Mouse (Mus musculus): Measurements from ENCODE around the gene Inava. TPM values are rescaled to one million over a fixed set of nuclear protein-coding genes. Genes with fewer than 3 reads are reported as not detected.
A peak's percentile ranks its signal among the peaks of the same experiment; 100 is the strongest.

The Inava gene
- polyA plus RNA-seq, 1 experiment from 2014 or later = 2.0 TPM

- Histone ChIP-seq H3K27me3 (replicated peaks) (no peaks in the 10 kb centered on the region), H3K9ac (replicated peaks) (no peak overlapping the region), H3K27ac (replicated peaks) (no peak overlapping the region), H3K4me3 (replicated peaks) (no peak overlapping the region), H3K9me3 (replicated peaks) (no peaks in the 10 kb centered on the region), H3K4me1 (peaks cover 59% of the 10 kb centered on the region), H3K36me3 (no peaks in the 10 kb centered on the region), H3K4me2 (peak overlapping the region; percentile 26; the same call in 1 of the 2 replicates)
- 34% methylated on average over 11 of the region's 11 CpGs for WGBS
- no peak for ATAC-seq (ENCODE audit: low FRiP score)
Observed at GRCm38 (mm10) chr1:136230201-136230600, 3.9 kb downstream of the Inava start.

GRCm38 (mm10) chr1:136229040-136229373 lies 5.1 kb downstream of the Inava start:
- H3K27ac ChIP-seq (replicated peaks) = no peak overlapping the region
- H3K9me3 ChIP-seq (replicated peaks) = no peaks in the 10 kb centered on the region
- no peaks in the 10 kb centered on the region for H3K36me3 ChIP-seq
- no peaks in the 10 kb centered on the region for H3K27me3 ChIP-seq (replicated peaks)
- H3K9ac ChIP-seq (replicated peaks) = no peak overlapping the region
- peaks cover 55% of the 10 kb centered on the region for H3K4me1 ChIP-seq
- ATAC-seq (ENCODE audit: low FRiP score) = no peak
- no peak overlapping the region for H3K4me2 ChIP-seq
- H3K4me3 ChIP-seq (replicated peaks) = no peak overlapping the region
- 13% methylated on average over 6 of the region's 6 CpGs for WGBS

- Histone ChIP-seq H3K4me2 (no peak overlapping the region), H3K36me3 (no peaks in the 10 kb centered on the region), H3K9ac (replicated peaks) (no peak overlapping the region), H3K4me1 (peaks cover 50% of the 10 kb centered on the region), H3K9me3 (replicated peaks) (no peaks in the 10 kb centered on the region), H3K27ac (replicated peaks) (no peak overlapping the region), H3K27me3 (replicated peaks) (no peaks in the 10 kb centered on the region), H3K4me3 (replicated peaks) (no peak overlapping the region)
- WGBS = 4% methylated on average over 13 of the region's 13 CpGs
- 0 out of 2 replicates have a peak, but pooled peaks have one; percentile 6 for ATAC-seq (ENCODE audit: low FRiP score)
Observed at GRCm38 (mm10) chr1:136228328-136229039, 5.6 kb downstream of the Inava start.

DNA sequence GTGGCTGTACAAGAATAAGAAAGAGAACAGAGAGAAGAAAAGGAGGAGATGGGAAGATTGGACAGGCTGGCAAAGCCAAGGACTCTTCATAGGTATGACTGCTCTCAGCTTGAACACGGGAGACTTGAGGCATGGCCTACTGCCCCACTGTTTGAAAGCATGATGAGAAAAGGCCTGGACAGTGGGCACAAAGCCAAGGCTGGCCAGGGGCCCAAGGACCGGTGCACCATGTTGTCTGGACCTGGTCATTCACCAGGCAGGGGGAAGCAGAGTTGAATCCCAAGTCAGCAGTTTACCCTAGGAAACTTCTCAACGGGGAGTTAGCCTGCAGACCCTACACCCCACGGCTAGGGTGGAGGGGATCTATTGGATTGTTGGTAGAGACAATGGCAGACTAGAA lies 6.2 kb downstream of the Inava start:
- H3K4me2 ChIP-seq = no peak overlapping the region
- H3K4me3 ChIP-seq (replicated peaks) = no peak overlapping the region
- H3K9me3 ChIP-seq (replicated peaks) = no peaks in the 10 kb centered on the region
- no peaks in the 10 kb centered on the region for H3K36me3 ChIP-seq
- H3K27me3 ChIP-seq (replicated peaks) = no peaks in the 10 kb centered on the region
- no peak overlapping the region for H3K9ac ChIP-seq (replicated peaks)
- H3K27ac ChIP-seq (replicated peaks) = no peak overlapping the region
- H3K4me1 ChIP-seq = peaks cover 44% of the 10 kb centered on the region
- ATAC-seq (ENCODE audit: low FRiP score) = no peak
- WGBS = 51% methylated on average over 4 of the region's 4 CpGs

DNA sequence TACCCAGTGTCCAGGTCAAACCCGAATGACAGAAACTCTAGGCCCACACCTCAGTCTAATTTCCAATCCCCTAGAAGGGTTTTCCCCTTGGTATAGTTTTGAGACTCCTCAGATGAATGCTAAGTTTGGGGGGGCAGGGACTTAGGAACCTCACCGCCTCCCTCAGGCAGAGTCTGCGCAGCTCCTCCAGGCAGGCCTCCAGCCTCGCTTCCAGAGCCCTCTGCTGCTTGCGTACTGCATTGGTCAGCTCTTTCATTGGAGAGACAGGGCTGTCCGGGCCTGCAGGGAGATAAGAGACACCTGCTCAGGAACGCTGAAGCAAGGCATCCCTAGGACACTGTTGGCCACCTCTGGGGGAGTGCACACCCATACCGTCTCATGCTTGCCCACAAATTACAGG lies 7.4 kb downstream of the Inava start:
- ATAC-seq (ENCODE audit: low FRiP score) = no peak

GRCm38 (mm10) chr1:136225846-136226245 lies 8.2 kb downstream of the Inava start:
- no peaks in the 10 kb centered on the region for H3K9me3 ChIP-seq (replicated peaks)
- no peak overlapping the region for H3K27ac ChIP-seq (replicated peaks)
- H3K27me3 ChIP-seq (replicated peaks) = no peaks in the 10 kb centered on the region
- no peaks in the 10 kb centered on the region for H3K36me3 ChIP-seq
- WGBS = 87% methylated on average over 8 of the region's 8 CpGs
- H3K4me1 ChIP-seq = peaks cover 26% of the 10 kb centered on the region
- no peak for ATAC-seq (ENCODE audit: low FRiP score)
- H3K4me3 ChIP-seq (replicated peaks) = no peak overlapping the region
- H3K9ac ChIP-seq (replicated peaks) = no peak overlapping the region
- no peak overlapping the region for H3K4me2 ChIP-seq

More for the DNA sequence above, 7.4 kb downstream of the Inava start:
- H3K4me2 ChIP-seq = no peak overlapping the region
- H3K9me3 ChIP-seq (replicated peaks) = no peaks in the 10 kb centered on the region
- no peaks in the 10 kb centered on the region for H3K27me3 ChIP-seq (replicated peaks)
- no peak overlapping the region for H3K27ac ChIP-seq (replicated peaks)
- H3K36me3 ChIP-seq = no peaks in the 10 kb centered on the region
- H3K9ac ChIP-seq (replicated peaks) = no peak overlapping the region
- peaks cover 32% of the 10 kb centered on the region for H3K4me1 ChIP-seq
- WGBS = 97% methylated on average over 8 of the region's 8 CpGs
- H3K4me3 ChIP-seq (replicated peaks) = no peak overlapping the region

DNA sequence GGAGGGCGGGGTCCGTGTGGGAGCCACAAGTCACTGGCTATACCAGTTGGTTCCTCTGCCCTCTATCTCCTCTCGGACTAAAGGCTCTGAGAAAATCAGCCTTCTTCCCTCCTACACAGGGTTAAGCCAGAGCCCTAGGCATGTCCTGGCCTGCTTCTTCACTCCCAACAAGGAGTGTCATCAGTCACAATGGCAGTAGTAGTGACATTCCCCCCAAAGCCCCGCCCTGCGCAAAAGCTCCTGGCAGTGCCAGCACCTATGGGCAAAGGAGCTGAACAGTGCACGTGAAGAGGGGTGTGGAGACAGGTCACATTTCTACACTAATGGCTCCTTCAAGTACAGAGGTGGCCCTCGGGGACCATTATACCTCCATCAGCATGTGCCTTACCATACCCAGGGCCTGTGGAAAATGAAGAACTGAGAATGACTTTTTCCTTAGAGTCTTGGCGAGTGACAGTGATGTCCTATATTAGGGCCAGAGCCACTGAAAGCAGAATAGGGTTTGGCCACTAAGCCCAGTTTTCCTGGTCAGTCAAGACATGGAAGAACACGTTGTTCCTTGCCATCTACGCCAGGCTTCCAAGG lies 10.2 kb downstream of the Inava start:
- Histone ChIP-seq H3K9ac (replicated peaks) (no peak overlapping the region), H3K27me3 (replicated peaks) (no peaks in the 10 kb centered on the region), H3K36me3 (no peaks in the 10 kb centered on the region), H3K4me3 (replicated peaks) (no peak overlapping the region), H3K4me1 (peaks cover 19% of the 10 kb centered on the region), H3K27ac (replicated peaks) (no peak overlapping the region), H3K9me3 (replicated peaks) (no peaks in the 10 kb centered on the region), H3K4me2 (no peak overlapping the region)
- 89% methylated on average over 10 of the region's 10 CpGs for WGBS
- ATAC-seq (ENCODE audit: low FRiP score) = no peak

GRCm38 (mm10) chr1:136222386-136222785 lies 11.7 kb downstream of the Inava start:
- Histone ChIP-seq H3K27ac (replicated peaks) (no peak overlapping the region), H3K9me3 (replicated peaks) (no peaks in the 10 kb centered on the region), H3K4me1 (0 out of 2 replicates have a peak, but pooled peaks cover 5% of the 10 kb centered on the region), H3K9ac (replicated peaks) (no peak overlapping the region), H3K27me3 (replicated peaks) (no peaks in the 10 kb centered on the region), H3K4me2 (no peak overlapping the region), H3K4me3 (replicated peaks) (no peak overlapping the region), H3K36me3 (no peaks in the 10 kb centered on the region)
- ATAC-seq (ENCODE audit: low FRiP score) = no peak
- WGBS = 87% methylated on average over 10 of the region's 10 CpGs

DNA sequence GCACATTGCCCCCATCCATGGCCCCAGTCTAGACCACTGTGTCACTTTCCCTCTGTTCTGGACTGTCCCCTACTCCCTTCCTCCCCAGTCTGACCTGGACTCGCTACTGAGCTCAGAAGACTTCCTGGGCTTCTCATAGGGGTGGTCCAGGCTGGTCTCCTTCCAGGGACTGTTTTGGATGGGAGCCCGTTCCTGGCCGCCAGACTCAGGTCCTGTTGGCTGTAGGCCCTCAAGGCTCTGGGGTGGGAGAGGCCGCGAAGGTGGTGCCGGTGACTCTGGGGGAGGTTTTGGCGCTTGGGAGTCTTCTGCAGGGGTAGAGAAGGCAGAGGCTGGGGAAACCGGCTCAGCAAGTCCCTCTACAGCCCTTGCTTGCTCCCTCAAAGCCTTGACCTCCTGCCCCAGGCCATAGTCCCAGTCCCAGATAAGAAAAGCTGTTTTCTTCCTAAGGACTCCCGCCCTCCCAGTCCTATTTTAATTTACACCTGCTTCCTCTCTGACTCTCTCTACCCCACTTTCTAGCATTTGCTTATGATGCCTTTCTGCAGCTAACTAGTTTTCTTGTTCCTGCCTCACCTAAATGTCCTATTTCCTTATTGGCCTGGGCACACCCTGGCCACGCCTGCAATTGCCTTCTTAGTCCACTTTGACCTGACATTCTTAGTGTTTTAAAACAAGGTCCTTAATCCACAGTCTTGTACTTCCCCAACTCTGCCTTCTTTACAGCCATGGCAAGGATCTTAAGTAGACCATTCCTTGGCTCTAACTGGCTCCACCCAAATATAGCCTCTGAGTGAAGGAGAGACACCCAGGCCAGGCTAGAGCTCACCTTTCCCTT lies 13.8 kb downstream of the Inava start:
- no peak overlapping the region for H3K4me3 ChIP-seq (replicated peaks)
- 0 out of 2 replicates have a peak, but pooled peaks cover 5% of the 10 kb centered on the region for H3K4me1 ChIP-seq
- no peaks in the 10 kb centered on the region for H3K36me3 ChIP-seq
- WGBS = 87% methylated on average over 10 of the region's 10 CpGs
- no peaks in the 10 kb centered on the region for H3K27me3 ChIP-seq (replicated peaks)
- no peak overlapping the region for H3K27ac ChIP-seq (replicated peaks)
- no peak overlapping the region for H3K4me2 ChIP-seq
- no peak overlapping the region for H3K9ac ChIP-seq (replicated peaks)
- ATAC-seq (ENCODE audit: low FRiP score) = no peak
- H3K9me3 ChIP-seq (replicated peaks) = no peaks in the 10 kb centered on the region

DNA sequence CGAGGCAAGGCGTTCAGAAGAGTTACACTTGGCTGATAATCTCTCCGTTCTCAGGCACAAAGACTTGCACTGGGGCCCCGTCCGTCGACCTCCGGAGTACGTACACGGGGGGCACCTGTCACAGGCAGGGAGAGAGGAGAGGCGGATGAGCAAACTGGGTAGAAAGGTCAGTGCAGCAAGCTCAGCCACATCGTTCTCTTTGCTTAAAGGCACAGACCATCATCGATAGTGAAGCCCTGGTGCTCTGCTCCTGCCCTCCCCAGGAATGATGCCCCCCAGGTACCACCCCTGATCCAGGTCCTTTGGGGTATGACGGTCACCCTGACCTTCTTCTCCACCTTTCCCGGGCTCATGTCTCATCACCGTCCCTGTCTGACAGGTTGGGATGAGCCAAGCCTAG lies 19.8 kb downstream of the Inava start:
- no peak for ATAC-seq (ENCODE audit: low FRiP score)
- no peak overlapping the region for H3K9ac ChIP-seq (replicated peaks)
- H3K9me3 ChIP-seq (replicated peaks) = no peaks in the 10 kb centered on the region
- H3K4me3 ChIP-seq (replicated peaks) = no peak overlapping the region
- H3K27me3 ChIP-seq (replicated peaks) = no peaks in the 10 kb centered on the region
- H3K4me2 ChIP-seq = no peak overlapping the region
- no peak overlapping the region for H3K27ac ChIP-seq (replicated peaks)
- no peaks in the 10 kb centered on the region for H3K36me3 ChIP-seq
- 80% methylated on average over 15 of the region's 15 CpGs for WGBS
- no peaks in the 10 kb centered on the region for H3K4me1 ChIP-seq

DNA sequence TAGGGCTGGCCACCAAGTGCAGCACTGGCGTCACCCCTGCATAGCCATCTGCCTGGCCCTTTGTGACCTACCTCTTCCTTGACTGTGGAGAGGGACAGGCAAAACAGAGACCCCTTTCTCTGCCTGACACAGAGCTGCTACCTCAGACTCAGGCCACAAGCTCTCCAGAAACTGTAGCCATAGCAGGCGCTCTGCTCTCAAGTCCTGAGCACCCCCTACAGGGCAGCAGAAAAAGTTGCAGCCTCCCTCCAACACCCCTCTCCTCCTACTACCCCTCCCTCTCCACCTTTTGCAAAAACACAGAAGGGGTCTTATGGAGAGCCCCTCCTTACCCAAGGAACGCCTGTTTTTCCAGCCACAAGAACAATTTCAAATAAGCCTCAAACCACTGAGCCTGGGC lies 21.3 kb downstream of the Inava start, which contains the start of gene Mroh3:
Gene Mroh3 (minus strand): TSS at position 26 of the 400 bp plus-strand sequence.
- H3K27ac ChIP-seq (replicated peaks) = no peak within 1 kb of the TSS
- H3K4me2 ChIP-seq = no peak within 1 kb of the TSS
- no peaks in the 10 kb centered on the region for H3K27me3 ChIP-seq (replicated peaks)
- no peak within 1 kb of the TSS for H3K4me3 ChIP-seq (replicated peaks)
- H3K4me1 ChIP-seq = no peaks in the 10 kb centered on the region
- peak; percentile 41; the same call in 1 of the 2 replicates for ATAC-seq (ENCODE audit: low FRiP score)
- no peaks in the 10 kb centered on the region for H3K9me3 ChIP-seq (replicated peaks)
- no peak within 1 kb of the TSS for H3K9ac ChIP-seq (replicated peaks)
- no peaks in the 10 kb centered on the region for H3K36me3 ChIP-seq
- 43% methylated on average over 3 of the region's 3 CpGs for WGBS

GRCm38 (mm10) chr1:136190033-136190432 lies 44.0 kb downstream of the Inava start:
- H3K27me3 ChIP-seq (replicated peaks) = no peaks in the 10 kb centered on the region
- H3K27ac ChIP-seq (replicated peaks) = no peak overlapping the region
- no peak overlapping the region for H3K9ac ChIP-seq (replicated peaks)
- 93% methylated on average over 5 of the region's 5 CpGs for WGBS
- no peak for ATAC-seq (ENCODE audit: low FRiP score)
- H3K36me3 ChIP-seq = no peaks in the 10 kb centered on the region
- no peak overlapping the region for H3K4me2 ChIP-seq
- no peaks in the 10 kb centered on the region for H3K4me1 ChIP-seq
- H3K4me3 ChIP-seq (replicated peaks) = no peak overlapping the region
- H3K9me3 ChIP-seq (replicated peaks) = no peaks in the 10 kb centered on the region

All from neural tube, embryonic 15.5 days (tissue).